Mouse (Mus musculus) layer of hippocampus, postnatal 25 days (tissue): ENCODE measurements at regions not wholly inside any gene's neighbourhood (a gene's known extent, or its start where the extent isn't known, plus 50 kb on each side); places are given as distances from the start of the nearest gene placed in this dataset.

Experiments used
- DNase-seq, 2 experiments: peaks; one replicate each; pipeline ENCODE4 v3.0.0; 2022; ENCODE audit warnings: mixed read lengths in 2 of 2, low spot score in 1 of 2; ENCODE audit errors: extremely low spot score in 1 of 2

DNA sequence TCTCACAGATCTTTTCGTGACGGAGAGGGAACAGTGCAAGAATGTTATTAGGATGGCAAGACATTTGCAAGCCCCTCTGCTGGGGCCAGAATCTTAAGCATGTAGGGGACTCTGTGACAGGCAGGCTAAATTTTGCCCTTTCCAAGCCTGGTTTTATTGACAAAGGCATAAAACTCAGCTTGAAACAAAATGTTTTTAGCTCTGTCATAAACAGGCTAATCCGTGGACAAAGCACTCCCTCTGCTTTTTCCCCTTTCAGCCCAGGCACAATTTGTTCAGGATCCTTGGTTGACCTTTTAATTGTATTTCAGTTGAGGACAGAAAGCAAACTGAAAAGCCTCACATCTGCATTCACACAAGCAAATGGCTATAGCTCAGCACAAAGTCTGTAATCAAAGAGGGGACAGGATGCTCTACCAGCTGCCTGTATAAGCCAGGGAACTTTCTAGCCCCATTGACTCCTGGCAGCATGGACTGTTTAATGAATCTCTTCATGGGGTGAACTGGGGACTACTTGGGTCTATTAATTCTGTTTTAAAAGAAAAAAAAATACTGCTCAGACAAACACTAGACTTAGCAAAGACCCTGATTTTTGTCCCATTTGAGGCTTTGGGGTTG lies 320.0 kb downstream of the 4930474N05Rik start:
- no peak for DNase-seq

DNA sequence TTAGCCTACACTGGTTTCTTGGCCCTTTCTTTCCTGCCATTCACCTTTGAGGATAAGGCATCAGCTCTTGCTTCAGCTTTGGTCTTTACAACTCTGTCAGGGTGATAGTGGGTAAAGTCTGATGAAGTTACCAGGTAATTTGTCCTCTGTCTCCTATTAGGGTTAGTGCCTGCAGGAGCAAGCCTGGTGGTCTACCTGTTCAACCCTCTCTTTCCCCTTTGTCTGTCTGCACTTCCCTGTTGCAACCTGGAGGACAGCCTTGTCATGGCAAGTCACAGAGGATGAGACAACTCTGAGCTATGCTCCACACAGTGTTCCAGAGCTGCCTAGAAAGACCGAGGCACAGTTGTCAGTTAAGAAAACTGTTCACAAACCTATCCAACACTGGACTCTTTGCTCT lies 319.5 kb downstream of the 4930474N05Rik start:
- no peak for DNase-seq
